Mouse (Mus musculus) right cerebral cortex, postnatal 25 days (tissue): Measurements from ENCODE around the gene Fmnl3.
"Not testable (repeated sequence)": the region's sequence is repeated elsewhere in the genome, so short reads cannot be mapped to it uniquely, and the experiment has no call there.

Experiments used
- DNase-seq: peaks from one replicate; pipeline ENCODE4 v3.0.0; 2022

Gene Fmnl3

GRCm38 (mm10) chr15:99386796-99387195, 16.5 kb upstream of the Fmnl3 start:
- DNase-seq: no peak

- not testable (repeated sequence) for DNase-seq
Measured at GRCm38 (mm10) chr15:99386110-99386509, 15.8 kb upstream of the Fmnl3 start.

- DNase-seq: no peak
Measured at GRCm38 (mm10) chr15:99384071-99384470, 13.8 kb upstream of the Fmnl3 start.

- no peak for DNase-seq
Measured at GRCm38 (mm10) chr15:99382893-99383292, 12.6 kb upstream of the Fmnl3 start.

DNA sequence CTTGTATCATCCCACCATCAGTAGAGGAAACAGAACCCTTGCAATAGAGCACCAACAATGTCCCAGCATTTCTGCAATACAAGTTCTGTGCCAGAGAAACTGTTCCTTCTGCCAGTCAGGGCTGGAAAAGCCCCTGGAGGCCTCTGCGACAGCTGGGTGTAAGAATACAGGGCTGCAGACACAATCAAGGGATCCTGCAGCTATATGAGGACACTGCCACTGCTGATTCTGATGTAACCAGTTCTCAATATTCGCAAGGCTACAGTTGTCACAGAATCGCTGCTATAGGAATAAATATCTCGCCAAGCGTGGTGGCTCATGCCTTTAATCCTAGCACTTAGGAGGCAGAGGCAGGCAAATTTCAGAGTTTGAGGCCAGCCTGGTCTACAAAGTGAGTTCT, 6.0 kb upstream of the Fmnl3 start:
- DNase-seq: no peak

GRCm38 (mm10) chr15:99375581-99375980, 5.3 kb upstream of the Fmnl3 start:
- no peak for DNase-seq

DNA sequence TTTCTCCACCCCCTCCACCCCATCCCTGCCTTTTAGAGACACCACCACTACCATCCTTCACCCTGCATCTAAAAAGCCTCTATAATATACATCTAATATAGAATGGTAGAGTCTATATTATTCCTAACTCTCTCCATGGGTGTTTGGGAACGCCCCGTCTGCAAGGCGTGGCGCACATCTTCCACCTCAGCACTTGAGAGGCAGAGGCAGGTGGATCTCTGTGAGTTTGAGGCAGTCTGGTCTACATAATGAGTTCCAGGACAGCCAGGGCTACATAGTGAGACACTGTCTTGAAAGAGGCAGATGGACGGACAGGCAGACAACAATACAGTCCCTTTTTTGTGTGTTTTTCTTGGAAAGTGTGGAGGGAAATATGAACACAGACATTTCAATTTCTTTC, 4.8 kb upstream of the Fmnl3 start:
- no peak for DNase-seq

GRCm38 (mm10) chr15:99372761-99373160, 2.5 kb upstream of the Fmnl3 start:
- DNase-seq: no peak

- no peak for DNase-seq
Measured at GRCm38 (mm10) chr15:99371526-99372340, 1.5 kb upstream of the Fmnl3 start.

GRCm38 (mm10) chr15:99369391-99370171, 701 bp downstream of the Fmnl3 start:
- no peak for DNase-seq

- no peak for DNase-seq
Measured at GRCm38 (mm10) chr15:99368583-99369266, 1.6 kb downstream of the Fmnl3 start.

GRCm38 (mm10) chr15:99364921-99365320, 5.4 kb downstream of the Fmnl3 start:
- DNase-seq: no peak

GRCm38 (mm10) chr15:99364022-99364530, 6.2 kb downstream of the Fmnl3 start:
- no peak for DNase-seq

DNA sequence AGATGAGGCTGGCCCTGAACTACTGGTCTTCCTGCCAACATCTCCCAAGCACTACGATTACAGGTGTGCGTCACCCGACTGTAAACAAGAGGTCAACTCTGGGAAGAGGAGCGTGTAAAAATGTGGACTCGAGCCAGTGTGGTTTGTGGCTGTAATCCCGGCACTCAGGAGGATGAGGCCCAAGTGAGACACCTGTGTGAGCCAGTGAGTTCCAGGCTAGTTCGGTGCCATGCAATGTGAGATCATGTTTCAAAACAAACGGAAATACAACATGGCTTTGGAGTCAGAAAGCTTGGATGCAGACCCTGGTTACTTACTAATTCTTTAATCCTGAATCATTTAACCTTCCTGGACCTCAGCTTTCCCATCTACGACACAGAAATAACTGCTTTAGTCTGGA, 11.3 kb downstream of the Fmnl3 start:
- no peak for DNase-seq

GRCm38 (mm10) chr15:99356462-99356861, 13.8 kb downstream of the Fmnl3 start:
- no peak for DNase-seq

GRCm38 (mm10) chr15:99355660-99356059, 14.6 kb downstream of the Fmnl3 start:
- no peak for DNase-seq

DNA sequence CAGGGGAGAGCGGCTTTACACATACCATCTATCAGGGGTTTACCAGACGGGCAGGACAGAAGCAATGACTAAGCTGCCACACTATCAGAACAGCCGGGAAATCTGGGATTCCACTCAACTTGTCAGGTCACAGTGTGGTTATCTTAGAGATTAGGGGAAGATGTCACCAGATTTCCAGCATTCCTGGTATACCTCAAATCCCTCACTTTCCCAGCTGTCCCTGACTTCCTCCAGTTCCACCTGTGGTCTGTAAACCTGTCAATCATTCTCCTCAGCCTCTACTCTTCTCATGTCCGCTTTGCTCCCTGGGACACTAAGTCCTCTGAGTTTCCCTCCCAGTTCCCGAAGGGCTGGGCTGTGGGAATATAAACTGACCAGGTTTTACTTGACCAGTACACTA, 18.0 kb downstream of the Fmnl3 start:
- no peak for DNase-seq

- DNase-seq: no peak
Measured at GRCm38 (mm10) chr15:99351610-99352009, 18.7 kb downstream of the Fmnl3 start.

GRCm38 (mm10) chr15:99344961-99345360, 25.3 kb downstream of the Fmnl3 start:
- DNase-seq: no peak

GRCm38 (mm10) chr15:99344148-99344870, 26.0 kb downstream of the Fmnl3 start:
- no peak for DNase-seq

DNA sequence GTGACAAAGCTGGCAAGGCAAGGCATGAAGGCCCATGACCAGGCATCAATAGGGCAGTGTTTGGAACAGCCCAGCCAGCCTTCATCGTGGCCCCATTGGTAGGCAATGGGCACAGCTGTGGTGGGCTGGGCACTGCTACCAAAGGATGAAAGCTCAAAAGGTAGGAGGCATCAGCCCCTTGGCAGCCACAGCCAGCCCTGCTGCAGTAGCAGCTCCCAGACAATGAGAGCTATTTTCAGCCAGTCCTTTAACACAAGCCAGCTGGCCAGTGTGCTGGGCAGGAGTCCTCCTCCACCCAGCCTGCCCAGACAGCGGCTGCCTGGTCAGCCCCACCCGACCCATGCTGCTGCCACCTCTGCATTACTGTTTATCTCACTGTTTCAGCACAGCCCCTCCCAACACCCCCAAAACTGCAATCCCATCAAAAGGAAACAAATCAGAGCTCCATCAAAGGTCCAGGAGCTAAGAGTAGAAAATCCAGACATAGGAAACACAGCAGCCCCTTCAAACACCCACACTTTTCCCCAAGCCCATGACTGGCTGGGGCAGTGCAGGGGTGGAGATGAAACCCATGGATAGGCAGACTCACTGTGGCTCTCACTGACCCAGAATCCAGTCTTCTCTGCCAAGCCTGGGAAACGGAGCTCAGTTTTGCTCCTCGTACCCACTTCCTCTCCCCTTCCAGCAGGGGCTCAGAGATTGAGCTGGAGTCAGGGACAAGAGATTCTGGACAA, 26.7 kb downstream of the Fmnl3 start:
- DNase-seq: peak; percentile 50
